ENCODE assay signal across 12 mouse cellular contexts in genomic region chr5:127310318-127311004, GRCm38 (mm10).
DNase-seq lines count a peak whose midpoint lies in the region; ATAC-seq lines count a peak whose summit lies in the region.
"Had no signal": no experiment of that assay in that cellular context is flagged by ENCODE, and none has a peak within 500 bp of the region (broad histone marks: within the 10 kb centered on the region; RNA-seq: fewer than 3 reads in every experiment).

No protein-coding gene starts in this region.

- H3K36me3 ChIP-seq in kidney, embryonic 14.5 days (ENCODE audit: control insufficient read depth, insufficient read depth, low read length) = no peaks in the 10 kb centered on the region
- no peaks in the 10 kb centered on the region for H3K36me3 ChIP-seq in embryonic facial prominence, embryonic 11.5 days (replicated peaks; ENCODE audit: control insufficient read depth, insufficient read depth, low read depth, low read length)
- H3K36me3 ChIP-seq in limb, embryonic 12.5 days = 0 out of 2 replicates have a peak, but pooled peaks cover 3% of the 10 kb centered on the region
- H3K36me3 ChIP-seq in hindbrain, embryonic 16.5 days (ENCODE audit: control insufficient read depth, insufficient read depth, low read length) = no peaks in the 10 kb centered on the region
- H3K36me3 ChIP-seq: neural tube, embryonic 12.5 days had no signal

- no peak overlapping the region for H3K4me3 ChIP-seq in kidney, embryonic 14.5 days (ENCODE audit: low read length)
- H3K4me3 ChIP-seq in embryonic facial prominence, embryonic 11.5 days (ENCODE audit: low read depth, low read length) = no peak overlapping the region
- H3K4me3 ChIP-seq in limb, embryonic 12.5 days (replicated peaks) = no peak overlapping the region
- no peak overlapping the region for H3K4me3 ChIP-seq in hindbrain, embryonic 16.5 days (ENCODE audit: low read length)
- H3K4me3 ChIP-seq: layer of hippocampus, adult 2 months; neural tube, embryonic 12.5 days had no signal

- H3K27me3 ChIP-seq in kidney, embryonic 14.5 days (ENCODE audit: control insufficient read depth, insufficient read depth, low read length) = no peaks in the 10 kb centered on the region
- H3K27me3 ChIP-seq in embryonic facial prominence, embryonic 11.5 days (ENCODE audit: control insufficient read depth, insufficient read depth, low read length) = no peaks in the 10 kb centered on the region
- no peaks in the 10 kb centered on the region for H3K27me3 ChIP-seq in limb, embryonic 12.5 days
- H3K27me3 ChIP-seq in hindbrain, embryonic 16.5 days (replicated peaks; ENCODE audit: control insufficient read depth, insufficient read depth, low read length) = no peaks in the 10 kb centered on the region
- H3K27me3 ChIP-seq: neural tube, embryonic 12.5 days had no signal

- H3K4me2 ChIP-seq in kidney, embryonic 14.5 days (replicated peaks; ENCODE audit: low read depth, low read length) = no peak overlapping the region
- no peak overlapping the region for H3K4me2 ChIP-seq in embryonic facial prominence, embryonic 11.5 days (ENCODE audit: low read depth, low read length)
- H3K4me2 ChIP-seq in limb, embryonic 12.5 days = peak overlapping the region; percentile 17
- H3K4me2 ChIP-seq in hindbrain, embryonic 16.5 days (ENCODE audit: low read length) = no peak overlapping the region
- H3K4me2 ChIP-seq: neural tube, embryonic 12.5 days had no signal

- no peak for DNase-seq in kidney, postnatal 14 days
- DNase-seq in embryonic facial prominence, embryonic 11.5 days (ENCODE audit: low spot score) = peak; percentile 70
- peak; percentile 76 for DNase-seq in mesoderm, embryonic 11.5 days (ENCODE audit: low read depth, low spot score)
- no peak for DNase-seq in thymus, adult 18-20 months
- DNase-seq: cerebellum, postnatal 10 days; right cerebral cortex, adult 18-20 months had no signal

- H3K9ac ChIP-seq in kidney, embryonic 14.5 days (ENCODE audit: low read depth, low read length) = no peak overlapping the region
- H3K9ac ChIP-seq in embryonic facial prominence, embryonic 11.5 days (replicated peaks; ENCODE audit: low read length) = no peak overlapping the region
- no peak overlapping the region for H3K9ac ChIP-seq in limb, embryonic 12.5 days (replicated peaks)
- no peak overlapping the region for H3K9ac ChIP-seq in hindbrain, embryonic 16.5 days (ENCODE audit: low read depth, low read length)
- H3K9ac ChIP-seq: neural tube, embryonic 12.5 days had no signal

- 10% methylated on average over 14 of the region's 14 CpGs for WGBS in kidney, embryonic 14.5 days
- 16% methylated on average over 14 of the region's 14 CpGs for WGBS in embryonic facial prominence, embryonic 11.5 days
- 4% methylated on average over 14 of the region's 14 CpGs for WGBS in limb, embryonic 12.5 days
- WGBS in hindbrain, embryonic 16.5 days = 54% methylated on average over 14 of the region's 14 CpGs

- H3K9me3 ChIP-seq in kidney, embryonic 14.5 days (ENCODE audit: control insufficient read depth, low read length) = no peaks in the 10 kb centered on the region
- H3K9me3 ChIP-seq in embryonic facial prominence, embryonic 11.5 days (replicated peaks; ENCODE audit: control insufficient read depth, low read length) = no peaks in the 10 kb centered on the region
- H3K9me3 ChIP-seq in limb, embryonic 12.5 days = no peaks in the 10 kb centered on the region
- H3K9me3 ChIP-seq in hindbrain, embryonic 16.5 days (ENCODE audit: control insufficient read depth, low read length) = no peaks in the 10 kb centered on the region
- H3K9me3 ChIP-seq: neural tube, embryonic 12.5 days had no signal

- no peak overlapping the region for H3K27ac ChIP-seq in kidney, embryonic 14.5 days (ENCODE audit: low read depth, low read length)
- H3K27ac ChIP-seq in embryonic facial prominence, embryonic 11.5 days (replicated peaks; ENCODE audit: low read depth, low read length) = peak overlapping the region; percentile 56; the same call in 1 of the 2 replicates
- H3K27ac ChIP-seq in limb, embryonic 12.5 days = peak overlapping the region; percentile 81
- no peak overlapping the region for H3K27ac ChIP-seq in hindbrain, embryonic 16.5 days (ENCODE audit: low read depth, low read length)
- H3K27ac ChIP-seq: layer of hippocampus, adult 2 months; neural tube, embryonic 12.5 days had no signal

- peak; percentile 68; the same call in 1 of the 2 replicates for ATAC-seq in kidney, embryonic 14.5 days (ENCODE audit: low FRiP score, low TSS enrichment)
- peak; percentile 64 for ATAC-seq in embryonic facial prominence, embryonic 11.5 days (replicated peaks; ENCODE audit: insufficient number of reproducible peaks, low FRiP score, low TSS enrichment, low read depth)
- peak; percentile 85 for ATAC-seq in limb, embryonic 12.5 days (ENCODE audit: insufficient number of reproducible peaks, insufficient read depth, low FRiP score, low TSS enrichment, low read depth)
- ATAC-seq in hindbrain, embryonic 16.5 days = no peak
- ATAC-seq in cerebellum, adult (ENCODE audit: insufficient number of reproducible peaks, low FRiP score, low TSS enrichment) = no peak

- no peaks in the 10 kb centered on the region for H3K4me1 ChIP-seq in kidney, embryonic 14.5 days (ENCODE audit: control insufficient read depth, insufficient read depth, low read length)
- no peaks in the 10 kb centered on the region; the same call in none of the 2 replicates for H3K4me1 ChIP-seq in embryonic facial prominence, embryonic 11.5 days (ENCODE audit: control insufficient read depth, insufficient read depth, low read length)
- H3K4me1 ChIP-seq in limb, embryonic 12.5 days (replicated peaks) = peaks cover 52% of the 10 kb centered on the region
- no peaks in the 10 kb centered on the region for H3K4me1 ChIP-seq in hindbrain, embryonic 16.5 days (ENCODE audit: control insufficient read depth, insufficient read depth, low read depth, low read length)

Comparison
In these comparisons a context has a peak if more than half of its experiments do, and no peak if none do; other contexts are left out.
1. ATAC-seq: peak in kidney, embryonic 14.5 days (single experiment), embryonic facial prominence, embryonic 11.5 days (single experiment) and limb, embryonic 12.5 days (single experiment); none in hindbrain, embryonic 16.5 days (single experiment) and cerebellum, adult (single experiment).
2. H3K27ac ChIP-seq: peak in embryonic facial prominence, embryonic 11.5 days (single experiment) and limb, embryonic 12.5 days (single experiment); none in kidney, embryonic 14.5 days (single experiment) and hindbrain, embryonic 16.5 days (single experiment).
3. DNase-seq: peak in embryonic facial prominence, embryonic 11.5 days (single experiment) and mesoderm, embryonic 11.5 days (single experiment); none in kidney, postnatal 14 days (single experiment) and thymus, adult 18-20 months (0 of 2).